Mouse (Mus musculus): ENCODE data around the gene Slc25a28.

Gene Slc25a28

DNA sequence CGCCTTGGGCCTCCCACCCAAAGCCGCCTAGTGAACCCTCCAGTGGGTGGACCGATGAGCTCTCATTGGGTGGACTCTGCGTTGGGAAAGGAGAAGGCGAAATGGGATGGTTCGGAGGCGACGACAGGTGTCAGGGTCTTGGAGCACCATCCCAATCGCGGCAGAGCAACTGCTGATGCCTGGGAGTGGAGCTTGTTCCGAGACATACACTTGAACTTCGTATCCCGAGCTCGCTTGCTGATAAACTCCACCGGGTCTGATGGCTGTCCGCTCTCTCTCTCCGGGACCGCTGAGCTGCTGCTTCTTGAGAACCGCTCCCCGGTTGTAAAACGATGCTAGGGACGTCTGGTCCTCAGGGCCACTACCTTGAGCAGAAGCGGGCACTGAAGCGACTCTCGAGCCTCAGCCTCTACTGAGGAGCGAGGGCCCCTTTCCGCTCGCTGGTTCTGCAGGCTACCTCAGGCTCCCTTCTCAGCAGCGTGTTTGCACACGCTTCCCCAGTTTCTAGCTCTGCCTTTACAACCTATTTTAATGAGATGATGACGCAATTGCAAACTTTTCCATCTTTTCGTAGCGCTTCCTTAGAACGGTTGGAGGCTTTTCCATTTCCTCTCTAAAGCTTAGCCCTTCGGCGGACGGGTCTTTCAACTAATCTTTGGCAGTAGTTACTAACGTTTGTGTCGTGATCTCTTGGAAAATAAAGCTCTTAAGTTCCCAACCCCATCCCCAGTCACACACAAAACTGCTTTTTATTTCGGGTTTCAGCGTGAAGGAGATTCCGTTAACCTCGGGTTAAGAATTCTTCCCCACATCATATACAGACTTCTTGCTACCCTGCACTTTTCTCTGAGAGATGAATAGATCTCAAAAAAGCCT, 1.1 kb upstream of the Slc25a28 start:
- DNase-seq (ENCODE audit: low read depth, low spot score) = peak; percentile 42

DNA sequence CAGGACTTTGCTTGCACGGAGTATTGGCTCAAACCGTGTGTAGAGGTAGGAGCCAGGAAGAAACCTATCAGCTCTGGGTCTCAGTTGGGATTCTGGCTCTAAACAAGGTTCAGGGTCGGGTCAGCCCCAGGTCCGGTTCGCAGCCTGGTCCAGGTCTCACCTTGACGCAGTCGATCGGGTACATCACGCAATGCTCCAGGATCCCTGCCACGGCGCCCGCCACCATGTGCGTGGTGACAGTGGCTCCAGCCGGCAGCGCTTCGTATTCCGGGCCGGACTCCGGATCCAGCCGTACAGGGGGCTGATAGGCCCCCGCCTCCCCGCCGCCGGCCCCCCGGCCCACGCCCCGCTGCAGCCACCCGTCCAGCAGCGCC, 378 bp downstream of the Slc25a28 start:
- no peak for DNase-seq (ENCODE audit: low read depth, low spot score)

DNA sequence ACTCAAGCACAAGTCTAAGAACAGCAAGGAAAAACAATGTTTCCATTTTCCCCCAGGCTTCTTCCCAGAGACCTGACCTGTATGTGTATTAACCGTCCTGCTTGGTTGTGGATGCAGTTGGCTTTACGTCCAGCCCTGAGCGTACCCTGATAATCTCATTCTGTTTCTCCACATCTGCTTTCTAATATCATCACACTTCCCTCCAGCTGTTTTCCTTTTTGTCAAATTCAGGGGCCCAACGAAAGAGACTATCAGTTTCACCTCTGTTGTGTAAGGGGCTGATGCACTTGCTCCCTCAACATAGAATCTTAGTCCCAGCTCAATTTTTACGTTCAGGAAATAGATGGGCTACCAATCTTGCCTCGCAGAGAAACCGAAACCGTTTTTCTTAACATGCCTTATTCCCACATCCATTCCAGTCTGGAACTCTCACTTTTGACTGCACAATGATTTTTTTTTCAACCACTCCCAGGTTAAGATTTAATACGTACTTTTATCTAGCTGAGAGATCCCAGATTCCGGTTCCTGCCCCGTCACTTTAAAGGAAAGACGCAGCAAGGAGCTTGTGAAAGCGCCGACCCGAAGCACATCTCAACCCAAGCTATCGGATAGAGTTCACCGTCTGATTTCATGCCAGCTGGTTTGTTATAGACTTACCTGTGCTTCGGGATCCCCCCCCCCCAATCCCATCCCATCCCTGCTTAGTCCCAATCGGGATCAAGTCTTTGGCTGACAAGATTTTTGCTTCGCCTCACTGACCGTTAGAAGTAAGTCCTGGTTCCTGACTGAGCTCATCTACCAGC, 967 bp downstream of the Slc25a28 start:
- DNase-seq (ENCODE audit: low read depth, low spot score) = no peak

- no peak for DNase-seq (ENCODE audit: low read depth, low spot score)
Observed at GRCm38 (mm10) chr19:43671054-43671453, 3.6 kb downstream of the Slc25a28 start.

DNA sequence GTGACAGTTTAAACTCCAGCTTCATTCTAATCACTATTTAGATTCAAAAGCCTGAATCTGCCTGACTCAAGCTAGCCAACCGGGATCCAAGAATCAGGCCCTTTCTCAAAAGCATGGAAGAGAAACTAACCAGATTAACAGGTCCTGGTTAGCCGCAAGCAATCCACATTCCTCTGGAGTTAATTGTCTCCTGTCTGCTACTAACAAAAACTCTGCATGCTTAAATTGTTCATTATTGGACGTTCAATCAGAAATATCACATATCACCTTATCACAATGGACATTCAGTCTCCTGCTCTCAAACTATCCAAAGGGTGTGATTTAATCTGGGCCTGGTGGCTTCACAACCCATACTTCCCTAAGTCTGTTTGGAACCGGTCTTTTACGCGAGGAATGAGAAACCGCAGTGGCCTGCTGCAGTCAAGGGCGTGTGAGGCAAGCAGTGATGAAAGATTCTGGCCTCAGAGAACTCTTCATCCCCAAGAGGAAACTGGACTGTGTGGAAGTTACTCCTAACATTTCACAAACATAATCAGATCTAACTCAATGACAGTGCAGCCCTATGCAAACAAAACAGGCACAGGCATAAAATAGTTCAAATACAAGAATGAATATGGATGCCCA, 5.4 kb downstream of the Slc25a28 start:
- DNase-seq (ENCODE audit: low read depth, low spot score) = no peak

GRCm38 (mm10) chr19:43667430-43667809, 7.3 kb downstream of the Slc25a28 start:
- no peak for DNase-seq (ENCODE audit: low read depth, low spot score)

DNA sequence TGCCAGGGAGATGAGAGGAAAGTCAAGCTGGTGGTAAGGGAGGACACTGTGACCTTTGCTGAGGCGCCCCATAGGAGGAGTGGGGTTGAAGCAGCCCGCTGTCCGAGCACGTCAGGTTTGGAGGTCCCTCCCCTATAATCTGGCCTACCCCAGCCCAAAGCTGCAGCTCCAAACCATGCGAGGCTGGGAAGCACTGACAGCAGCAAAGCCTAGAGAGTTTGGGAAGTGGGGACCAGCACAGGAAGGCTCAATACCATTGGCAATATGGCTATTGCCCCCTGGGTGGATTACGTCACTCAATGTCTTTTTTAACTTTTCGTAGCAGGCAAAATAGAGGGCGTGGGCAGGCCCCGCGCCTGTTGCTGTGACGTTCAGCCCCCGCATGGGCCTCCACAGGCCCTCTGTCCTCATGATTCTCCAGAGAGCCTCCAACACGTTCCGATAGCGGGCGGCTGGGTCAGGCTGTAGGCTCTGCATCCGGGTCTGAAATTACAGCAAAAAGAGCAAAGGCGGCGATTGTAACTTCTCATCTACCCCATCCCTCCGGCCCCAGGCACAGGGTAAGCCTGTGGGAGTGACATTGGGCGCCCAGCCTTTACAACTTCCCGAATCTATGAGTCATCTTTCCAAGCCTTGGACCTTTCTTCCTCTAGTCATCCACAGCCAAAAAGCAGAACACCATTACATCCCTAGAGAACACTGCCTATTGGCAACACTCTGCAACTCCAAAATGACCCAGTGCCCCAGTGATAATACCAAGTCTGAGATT, 7.8 kb downstream of the Slc25a28 start:
- no peak for DNase-seq (ENCODE audit: low read depth, low spot score)

GRCm38 (mm10) chr19:43665441-43666048, 9.1 kb downstream of the Slc25a28 start:
- peak; percentile 72 for DNase-seq (ENCODE audit: low read depth, low spot score)

DNA sequence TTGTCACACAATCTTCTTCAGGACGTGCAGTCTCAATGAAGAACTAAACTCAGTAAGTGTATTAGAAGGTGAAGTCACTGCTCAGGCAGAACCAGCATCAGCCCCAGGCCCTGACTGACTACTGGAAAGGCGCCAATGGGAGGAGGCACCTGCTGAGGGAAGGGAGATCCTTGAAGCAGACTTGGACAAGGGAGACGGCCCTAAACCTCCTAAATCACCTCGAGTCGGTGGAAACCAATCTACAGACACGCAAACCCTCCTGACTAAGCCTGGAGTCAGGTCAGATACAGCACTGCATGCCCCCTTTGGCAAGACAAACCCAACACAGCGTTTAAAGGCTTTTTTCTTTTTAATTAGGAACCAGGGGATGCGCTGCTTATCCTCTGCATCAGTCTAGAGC, 11.2 kb downstream of the Slc25a28 start:
- DNase-seq (ENCODE audit: low read depth, low spot score) = no peak

DNA sequence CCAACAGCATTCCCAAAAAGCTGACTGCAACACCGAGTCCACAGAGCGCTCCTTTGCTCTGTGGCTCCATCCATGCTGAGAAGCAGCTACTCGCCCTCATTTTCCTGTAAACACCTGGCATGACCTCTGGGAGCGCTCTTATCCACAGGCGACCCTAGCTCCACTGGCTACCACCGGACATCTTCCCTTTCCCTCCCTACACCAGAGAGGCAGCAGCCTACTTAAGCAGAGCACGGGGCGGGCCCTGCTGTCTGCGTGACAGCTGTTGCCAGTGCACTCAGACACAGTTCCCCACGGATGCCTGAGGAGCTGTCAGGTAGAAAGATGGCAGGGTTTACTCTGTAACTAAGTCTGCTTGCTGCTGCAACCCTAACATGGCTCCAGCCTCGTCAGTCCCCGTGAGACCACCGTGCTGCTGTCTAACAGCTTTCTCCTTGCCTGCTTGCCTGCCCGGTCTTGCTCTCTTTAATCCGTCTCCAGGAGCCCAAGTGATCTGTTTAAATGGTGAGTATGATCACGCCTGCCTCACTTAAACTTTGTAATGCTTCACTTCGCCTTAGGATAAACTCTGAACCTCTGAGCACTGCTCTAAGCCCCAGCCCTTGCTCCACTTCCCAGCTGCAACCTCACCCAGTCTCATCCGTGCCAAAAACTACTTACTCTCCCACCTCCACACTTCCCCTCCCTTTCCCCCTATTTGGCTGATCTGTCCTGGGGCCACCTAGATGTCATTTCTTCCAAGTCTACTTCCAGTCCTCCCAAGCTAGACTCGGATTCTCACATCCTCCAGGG, 12.3 kb downstream of the Slc25a28 start:
- peak; percentile 18 for DNase-seq (ENCODE audit: low read depth, low spot score)

DNA sequence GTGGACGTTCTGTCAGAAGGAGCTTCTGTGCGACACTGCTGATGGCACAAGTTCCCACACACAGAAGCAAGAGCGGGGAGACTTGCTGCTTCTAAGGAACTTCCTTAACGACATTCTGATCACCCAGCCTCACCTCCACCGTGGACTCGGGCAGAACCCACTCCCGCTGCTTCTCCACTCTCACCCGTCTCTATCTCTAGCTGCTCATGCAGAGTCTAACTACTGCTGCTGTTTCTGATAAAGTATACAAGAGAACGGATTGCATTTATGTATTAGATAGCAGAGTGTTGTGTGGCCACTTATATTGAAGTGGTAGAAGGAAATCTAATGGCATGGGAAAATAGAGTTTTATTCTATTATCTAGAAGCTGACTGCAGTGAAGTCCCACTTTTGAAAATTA, 13.9 kb downstream of the Slc25a28 start:
- DNase-seq (ENCODE audit: low read depth, low spot score) = no peak

DNA sequence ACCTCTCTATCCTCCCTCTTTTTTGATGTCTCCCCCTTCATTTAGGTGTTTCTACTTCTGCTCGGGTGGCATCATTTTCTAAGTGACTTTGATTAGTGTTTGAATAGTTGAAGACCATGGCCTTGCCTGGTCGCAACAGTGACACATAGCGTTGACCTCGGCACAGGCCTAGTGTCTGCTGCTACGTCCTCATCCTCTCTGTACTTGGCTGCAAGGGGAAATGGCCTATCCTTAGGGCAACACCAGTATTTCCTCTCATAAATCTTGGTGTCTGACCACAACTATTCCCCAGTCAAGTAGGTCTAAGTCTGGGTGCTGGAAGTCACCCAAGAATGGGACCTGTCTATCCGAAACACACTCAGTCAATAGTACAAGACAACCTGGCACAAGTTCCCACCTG, 15.0 kb downstream of the Slc25a28 start:
- DNase-seq (ENCODE audit: low read depth, low spot score) = no peak

- DNase-seq (ENCODE audit: low read depth, low spot score) = peak; percentile 79
Observed at GRCm38 (mm10) chr19:43655735-43656492, 18.8 kb downstream of the Slc25a28 start.

- no peak for DNase-seq (ENCODE audit: low read depth, low spot score)
Observed at GRCm38 (mm10) chr19:43651241-43651785, 23.4 kb downstream of the Slc25a28 start.

- no peak for DNase-seq (ENCODE audit: low read depth, low spot score)
Observed at GRCm38 (mm10) chr19:43648343-43648742, 26.3 kb downstream of the Slc25a28 start.

GRCm38 (mm10) chr19:43647261-43647660, 27.4 kb downstream of the Slc25a28 start:
- DNase-seq (ENCODE audit: low read depth, low spot score) = no peak

- DNase-seq (ENCODE audit: low read depth, low spot score) = no peak
Observed at GRCm38 (mm10) chr19:43646852-43647251, 27.8 kb downstream of the Slc25a28 start.

GRCm38 (mm10) chr19:43645508-43645907, 29.2 kb downstream of the Slc25a28 start:
- no peak for DNase-seq (ENCODE audit: low read depth, low spot score)

GRCm38 (mm10) chr19:43642843-43643242, 31.8 kb downstream of the Slc25a28 start:
- DNase-seq (ENCODE audit: low read depth, low spot score) = no peak

All from mesoderm, embryonic 11.5 days (tissue).